Mouse (Mus musculus) central nervous system, embryonic 11.5 days (tissue): ENCODE measurements around the gene Abcb8. TPM values are rescaled to one million over a fixed set of nuclear protein-coding genes. Genes with fewer than 3 reads are reported as not detected.

Experiments
- polyA plus RNA-seq: library from polyadenylated mRNA; depleted of rRNA; stranded (reverse); fragments of >200 nt; gene quantifications from 2 replicates; pipeline ENCODE4 v1.2.3, GENCODE M21; 2012; rRNA removed

Gene Abcb8
- polyA plus RNA-seq = 38.0 and 40.4 TPM in 2 replicates

DNA sequence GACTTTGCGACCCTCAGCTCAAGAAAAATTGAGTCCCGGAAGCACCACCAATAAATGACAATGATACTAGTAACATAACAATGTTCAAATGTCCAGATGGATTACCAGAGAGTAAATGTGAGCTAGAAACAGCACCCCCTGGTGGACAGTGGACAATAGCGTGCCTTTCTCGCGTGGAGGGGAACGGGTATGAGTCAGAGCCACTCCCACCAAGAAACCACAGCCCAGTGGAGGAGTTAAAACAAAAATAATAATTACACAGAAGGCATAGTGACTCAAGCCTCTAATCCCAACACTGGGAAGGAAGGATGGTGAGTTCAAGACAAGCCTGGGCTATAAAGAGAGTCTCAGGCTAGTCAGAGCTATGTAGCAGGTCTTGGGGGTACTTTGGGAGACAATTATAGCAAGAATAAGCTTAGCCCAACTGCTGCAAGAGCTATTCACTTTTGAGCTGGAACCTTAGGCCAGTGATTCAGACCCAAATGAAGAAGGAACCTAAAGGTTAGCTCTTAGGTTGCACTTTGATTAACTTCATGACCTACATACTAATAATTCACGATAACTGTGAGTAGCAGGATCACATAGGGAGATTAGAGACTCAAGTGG lies at the start of gene Abcb8:
TSS of gene Abcb8 (plus strand) at position 272 of the 606 bp plus-strand sequence.

DNA sequence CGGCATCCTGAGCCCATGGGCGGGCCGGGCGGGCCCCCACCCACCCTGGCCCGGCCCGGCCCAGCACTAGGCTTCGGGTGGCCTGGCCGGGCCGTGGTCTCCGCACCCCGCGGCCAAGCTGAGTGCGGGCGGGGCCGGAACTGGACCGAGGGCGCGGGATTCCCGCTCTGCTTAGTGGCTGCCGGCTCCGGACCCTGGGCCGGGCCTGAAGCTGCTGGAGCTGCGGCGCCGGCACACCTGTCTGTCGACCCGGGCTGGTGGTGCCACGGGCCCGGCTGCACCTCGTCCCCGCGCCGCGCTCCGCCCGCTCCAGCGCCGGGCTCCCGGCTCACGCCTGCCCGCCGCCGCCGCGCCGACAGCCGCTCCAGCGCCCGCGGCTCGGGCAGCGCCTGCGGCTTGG lies 42.2 kb upstream of the Abcb8 start, which contains the start of gene Kcnh2:
TSS of gene Kcnh2 (minus strand) at position 327 of the 400 bp plus-strand sequence.

DNA sequence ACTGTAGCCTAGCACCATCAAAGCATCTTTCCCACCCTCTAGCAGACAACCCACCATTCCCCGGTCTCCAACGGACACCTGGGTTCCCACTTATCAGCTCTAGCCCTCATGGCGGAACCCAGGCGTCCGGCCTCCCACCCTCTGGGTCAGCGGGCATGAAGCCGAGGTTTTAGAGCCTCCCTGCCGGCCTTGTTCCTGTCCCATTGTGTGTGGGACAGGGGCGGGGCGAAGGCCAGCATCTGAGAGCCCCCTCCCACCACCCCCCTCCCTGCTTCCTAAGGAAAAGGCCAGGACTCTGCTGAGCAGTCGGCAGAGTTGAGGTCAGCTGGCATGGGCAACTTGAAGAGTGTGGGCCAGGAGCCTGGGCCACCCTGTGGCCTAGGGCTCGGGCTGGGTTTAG lies 29.0 kb upstream of the Abcb8 start, which contains the start of gene Nos3:
TSS of gene Nos3 (plus strand) at position 303 of the 400 bp plus-strand sequence.

DNA sequence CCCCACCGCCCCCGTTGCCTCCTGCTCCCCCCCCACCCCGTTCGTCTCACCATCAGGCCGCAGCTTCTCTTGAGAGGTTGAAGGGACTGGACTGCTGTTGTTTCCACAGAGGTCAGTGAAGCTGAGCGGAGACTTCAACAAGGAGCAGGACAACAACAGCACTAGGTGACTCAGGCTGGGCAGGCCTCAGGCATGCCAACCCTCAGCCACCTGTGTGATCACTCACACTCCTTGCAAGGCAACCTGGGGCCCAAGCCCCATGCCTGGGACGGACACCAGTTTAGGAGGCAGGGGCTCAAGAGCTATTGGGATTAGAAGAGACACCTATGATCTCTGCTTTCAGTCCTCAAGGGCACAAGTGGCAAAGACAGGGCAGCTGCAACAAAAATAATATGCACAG lies 1.6 kb upstream of the Abcb8 start, which contains the start of gene Atg9b:
TSS of gene Atg9b (minus strand) at position 280 of the 400 bp plus-strand sequence.

DNA sequence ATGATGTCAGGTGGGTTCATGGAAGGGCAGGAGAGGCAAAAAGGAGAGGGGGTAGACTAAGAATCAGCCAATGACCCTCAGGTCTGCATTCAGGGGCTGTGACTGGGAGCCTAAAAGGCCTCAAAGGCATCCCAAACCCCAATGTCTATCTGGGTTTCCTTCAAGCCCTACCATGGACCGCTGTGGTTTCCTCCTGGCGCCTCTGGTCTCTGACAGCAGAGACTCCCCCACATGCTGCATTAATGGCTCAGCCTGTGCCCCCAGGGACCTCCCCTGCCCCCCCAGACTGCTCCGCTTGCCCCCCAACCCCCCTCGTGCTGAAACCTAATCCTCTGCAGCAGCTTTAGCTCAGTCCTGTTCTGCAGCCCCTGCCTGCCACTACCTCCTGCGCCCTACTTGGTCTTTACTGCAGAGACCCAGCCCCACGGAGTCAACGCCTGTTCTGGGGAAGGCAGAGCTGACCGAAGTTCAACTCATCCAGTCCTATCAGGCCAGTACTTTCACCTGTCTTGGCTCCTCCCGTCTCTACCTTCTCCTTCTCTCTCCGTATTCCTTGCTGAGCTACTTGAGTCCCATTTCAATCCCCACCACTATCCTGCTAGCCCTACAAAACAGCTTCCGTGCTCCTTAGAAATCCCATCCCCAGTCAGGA lies 19.7 kb downstream of the Abcb8 start, which contains the start of gene Asic3:
TSS of gene Asic3 (plus strand) at position 351 of the 652 bp plus-strand sequence.

DNA sequence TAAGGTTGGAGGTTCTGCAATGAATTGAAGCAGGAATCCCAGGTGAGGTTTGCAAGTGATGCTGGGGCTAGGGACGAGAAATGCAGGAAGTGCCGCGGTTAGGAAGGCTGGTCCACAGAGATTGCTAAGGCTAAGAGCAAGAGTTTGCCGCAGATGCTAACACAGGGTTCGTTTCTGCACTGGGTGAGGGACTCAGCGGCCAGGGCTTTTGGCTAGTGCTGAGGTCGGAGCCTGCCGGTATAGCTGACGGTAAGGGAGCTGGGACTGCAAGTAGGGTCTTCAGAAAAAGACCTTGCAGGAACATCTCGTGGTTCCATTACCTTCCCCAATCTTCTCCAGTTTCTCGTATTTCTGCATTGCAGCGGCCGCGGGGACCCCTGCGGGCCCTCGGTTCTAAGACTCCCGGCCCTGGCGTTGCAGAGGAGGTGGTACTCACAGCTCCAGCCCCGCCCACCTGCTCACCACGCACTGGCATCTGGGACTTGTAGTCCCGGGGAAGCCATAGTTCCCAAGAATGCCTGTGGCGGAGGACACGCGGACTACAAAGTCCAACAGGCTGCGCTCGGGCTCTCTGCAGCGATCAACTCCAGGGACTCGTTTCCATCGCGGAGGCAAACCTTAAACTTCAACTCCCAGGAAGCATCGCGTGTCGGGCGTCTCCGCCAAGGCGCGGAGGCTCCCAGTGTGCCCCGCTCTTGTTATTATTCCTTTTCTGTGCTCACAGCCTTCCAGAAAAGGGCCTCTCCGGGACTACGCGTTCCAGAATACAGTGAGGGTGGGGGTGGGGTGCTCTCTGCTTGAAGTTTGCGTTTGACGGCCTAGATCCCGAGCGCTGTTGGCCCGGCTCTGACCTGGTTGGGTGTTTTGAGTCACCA lies 29.9 kb downstream of the Abcb8 start, which contains the start of the genes Cdk5 and Slc4a2:
TSS of gene Cdk5 (minus strand) at position 402 of the 875 bp plus-strand sequence.
TSS of gene Slc4a2 (plus strand) at position 709 of the 875 bp plus-strand sequence.

DNA sequence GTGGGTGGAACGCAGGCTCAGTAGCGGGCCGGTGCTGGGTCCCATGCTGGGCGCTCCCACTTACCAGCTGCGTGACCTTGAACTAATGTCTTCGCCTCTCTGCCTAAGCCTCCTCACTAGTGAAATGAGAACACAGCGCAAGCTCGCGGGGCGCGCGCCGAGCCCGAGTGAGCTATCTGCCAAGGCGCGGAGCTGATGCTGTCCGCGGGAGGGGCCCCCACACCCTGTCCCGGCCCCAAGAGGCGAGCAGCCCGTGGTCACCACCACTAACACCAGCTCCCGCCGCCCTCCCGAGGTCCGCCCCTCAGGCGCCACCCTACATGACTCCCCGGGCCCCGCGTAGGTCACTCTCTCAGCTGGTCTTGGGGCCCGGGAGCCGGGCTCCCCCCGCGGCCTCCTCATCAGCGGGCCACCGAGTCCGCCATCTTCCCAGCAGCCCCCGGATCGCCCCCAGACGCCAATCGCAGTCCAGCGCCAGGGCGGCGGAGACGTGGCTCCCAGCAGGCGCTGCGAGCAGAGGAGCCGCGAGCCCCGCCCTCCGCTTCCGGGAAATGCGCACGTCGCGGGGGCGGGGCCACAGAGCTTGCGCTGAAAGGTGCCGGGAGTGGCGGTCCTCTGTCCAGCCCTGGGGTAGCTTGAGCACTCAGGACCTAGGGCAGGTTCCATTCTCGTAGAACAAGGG lies 51.4 kb downstream of the Abcb8 start, which contains the start of gene Fastk:
TSS of gene Fastk (minus strand) at position 542 of the 682 bp plus-strand sequence.

DNA sequence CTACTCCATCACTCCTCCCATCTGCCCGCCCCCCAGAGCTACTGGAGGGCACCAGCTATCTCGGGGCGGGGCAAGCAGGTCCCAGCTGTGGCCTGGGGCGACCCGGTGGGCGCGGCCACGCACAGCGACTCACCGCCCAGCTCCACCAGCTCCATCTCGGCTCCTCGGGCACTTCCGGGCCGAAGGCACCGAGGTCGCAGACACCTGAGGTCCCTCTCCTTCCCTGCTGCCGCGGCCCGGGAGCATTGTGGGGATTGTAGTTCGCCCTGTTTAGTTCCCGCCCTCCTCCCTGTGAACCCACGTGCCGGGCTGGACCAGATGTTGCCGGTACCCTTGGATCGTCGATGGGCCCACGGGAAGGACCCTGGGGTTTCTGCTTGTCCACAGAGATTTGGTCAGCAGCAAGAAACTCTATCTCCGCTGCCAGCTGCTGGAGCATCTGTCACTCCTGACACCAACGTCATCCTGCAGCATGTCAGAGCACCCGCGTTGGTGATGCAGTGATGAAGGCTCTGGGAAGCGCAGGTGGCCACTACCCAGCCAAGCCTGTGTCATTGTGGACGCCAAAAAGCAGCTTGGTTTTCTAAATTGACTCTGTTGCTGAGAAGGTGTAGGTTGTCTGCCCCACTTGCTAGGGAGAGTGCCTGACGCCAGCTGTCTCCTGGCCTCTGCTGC lies 54.3 kb downstream of the Abcb8 start, which contains the start of gene Tmub1:
TSS of gene Tmub1 (minus strand) at position 231 of the 675 bp plus-strand sequence.

DNA sequence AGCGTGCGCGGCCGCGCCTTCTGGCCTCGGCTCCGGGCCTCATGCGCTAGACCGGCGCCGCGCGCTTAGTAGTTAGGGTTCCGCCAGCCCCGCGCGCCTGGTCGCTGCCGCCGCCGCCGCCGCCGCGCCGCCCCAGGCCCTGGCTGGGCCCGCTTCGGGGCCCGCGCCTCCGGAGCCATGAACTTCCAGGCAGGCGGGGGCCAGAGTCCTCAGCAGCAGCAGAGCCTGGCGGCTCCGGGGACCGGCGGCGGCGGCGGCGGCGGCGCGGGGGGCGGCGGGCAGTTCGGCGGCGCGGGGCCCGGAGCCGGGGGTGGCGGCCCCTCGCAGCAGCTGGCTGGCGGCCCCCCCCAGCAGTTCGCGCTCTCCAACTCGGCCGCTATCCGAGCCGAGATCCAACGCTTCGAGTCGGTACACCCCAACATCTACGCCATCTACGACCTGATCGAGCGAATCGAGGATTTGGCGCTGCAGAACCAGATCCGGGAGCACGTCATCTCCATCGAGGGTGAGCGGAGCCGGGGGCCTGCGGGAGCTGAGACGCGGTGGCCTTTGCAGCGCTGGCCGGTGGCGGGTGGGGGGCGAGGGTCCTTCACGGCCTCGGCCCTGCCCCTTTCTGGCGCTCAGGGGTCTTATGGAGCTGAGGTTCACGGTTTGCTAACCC lies 58.7 kb downstream of the Abcb8 start, which contains the start of gene Agap3:
TSS of gene Agap3 (plus strand) at position 148 of the 661 bp plus-strand sequence.

Other genes starting within 250 kb of the Abcb8 start
- gene Nupl2, start 228.7 kb upstream of the Abcb8 start, polyA plus RNA-seq = 9.9 and 11.5 TPM in 2 replicates
- 24.6 and 31.4 TPM in 2 replicates for gene Kcnh2, start 42.1 kb upstream of the Abcb8 start, polyA plus RNA-seq
- 6.3 and 7.0 TPM in 2 replicates for gene Nos3, start 28.9 kb upstream of the Abcb8 start, polyA plus RNA-seq
- gene Atg9b, start 1.5 kb upstream of the Abcb8 start, polyA plus RNA-seq = 0.38 and 0.76 TPM in 2 replicates
- gene Asic3, start 19.7 kb downstream of the Abcb8 start, polyA plus RNA-seq = 0.61 and 2.1 TPM in 2 replicates
- gene Cdk5, start 29.9 kb downstream of the Abcb8 start, polyA plus RNA-seq = 80.4 and 94.6 TPM in 2 replicates
- gene Slc4a2, start 30.2 kb downstream of the Abcb8 start, polyA plus RNA-seq = 42.8 and 52.9 TPM in 2 replicates
- gene Fastk, start 51.6 kb downstream of the Abcb8 start, polyA plus RNA-seq = 105 and 166 TPM in 2 replicates
- gene Tmub1, start 54.2 kb downstream of the Abcb8 start, polyA plus RNA-seq = 20.9 and 24.5 TPM in 2 replicates
- gene Agap3, start 58.5 kb downstream of the Abcb8 start, polyA plus RNA-seq = 123 and 155 TPM in 2 replicates
- 0.43 and 0.80 TPM in 2 replicates for gene Gbx1, start 133.5 kb downstream of the Abcb8 start, polyA plus RNA-seq
- 0.36 and 0.98 TPM in 2 replicates for gene Asb10, start 147.3 kb downstream of the Abcb8 start, polyA plus RNA-seq
- 0.14 and 0.21 TPM in 2 replicates for gene 4931409K22Rik, start 163.1 kb downstream of the Abcb8 start, polyA plus RNA-seq
- 92.7 and 95.7 TPM in 2 replicates for gene Abcf2, start 183.8 kb downstream of the Abcb8 start, polyA plus RNA-seq
- gene Chpf2, start 193.1 kb downstream of the Abcb8 start, polyA plus RNA-seq = 20.2 and 22.1 TPM in 2 replicates
- gene Smarcd3, start 230.7 kb downstream of the Abcb8 start, polyA plus RNA-seq = 71.6 and 79.7 TPM in 2 replicates